Mouse (Mus musculus): Measurements from ENCODE around the gene 4931428F04Rik. TPM values are rescaled to one million over a fixed set of nuclear protein-coding genes. Genes with fewer than 3 reads are reported as not detected.

Gene 4931428F04Rik
- polyA plus RNA-seq, 1 experiment from 2014 or later: 50.8 TPM

GRCm38 (mm10) chr8:105304325-105305210 lies 14.9 kb upstream of the 4931428F04Rik start:
- 86% methylated on average over 9 of the region's 9 CpGs for WGBS
- DNase-seq (ENCODE audit: low spot score) (no peak), ATAC-seq (ENCODE audit: insufficient read depth, low FRiP score, low TSS enrichment) (0 out of 2 replicates have a peak, but pooled peaks have one; percentile 6)
- no peak overlapping the region for H3K4me3 ChIP-seq (ENCODE audit: low read depth, low read length)
- H3K36me3 ChIP-seq (ENCODE audit: control insufficient read depth, insufficient read depth, low read length): peaks cover 20% of the 10 kb centered on the region
- no peak overlapping the region for H3K9ac ChIP-seq (ENCODE audit: low read length)
- peaks cover 8% of the 10 kb centered on the region; the same call in 1 of the 2 replicates for H3K4me1 ChIP-seq (ENCODE audit: control insufficient read depth, insufficient read depth, low read length)
- no peak overlapping the region for H3K27ac ChIP-seq (ENCODE audit: low read depth, low read length)
- no peaks in the 10 kb centered on the region for H3K27me3 ChIP-seq (ENCODE audit: control insufficient read depth, insufficient read depth, low read length)
- no peak overlapping the region for H3K4me2 ChIP-seq (ENCODE audit: low read depth)
- H3K9me3 ChIP-seq (ENCODE audit: control insufficient read depth, low read length): no peaks in the 10 kb centered on the region

GRCm38 (mm10) chr8:105303874-105304273 lies 14.2 kb upstream of the 4931428F04Rik start:
- H3K4me2 ChIP-seq (ENCODE audit: low read depth): no peak overlapping the region
- no peak overlapping the region for H3K27ac ChIP-seq (ENCODE audit: low read depth, low read length)
- DNase-seq (ENCODE audit: low spot score) (no peak), ATAC-seq (ENCODE audit: insufficient read depth, low FRiP score, low TSS enrichment) (no peak)
- H3K36me3 ChIP-seq (ENCODE audit: control insufficient read depth, insufficient read depth, low read length): peaks cover 17% of the 10 kb centered on the region
- H3K27me3 ChIP-seq (ENCODE audit: control insufficient read depth, insufficient read depth, low read length): no peaks in the 10 kb centered on the region
- WGBS: 89% methylated on average over 8 of the region's 9 CpGs
- H3K4me3 ChIP-seq (ENCODE audit: low read depth, low read length): no peak overlapping the region
- H3K9me3 ChIP-seq (ENCODE audit: control insufficient read depth, low read length): no peaks in the 10 kb centered on the region
- H3K4me1 ChIP-seq (ENCODE audit: control insufficient read depth, insufficient read depth, low read length): peaks cover 9% of the 10 kb centered on the region
- no peak overlapping the region for H3K9ac ChIP-seq (ENCODE audit: low read length)

- no peaks in the 10 kb centered on the region for H3K27me3 ChIP-seq (ENCODE audit: control insufficient read depth, insufficient read depth, low read length)
- no peak for ATAC-seq (ENCODE audit: insufficient read depth, low FRiP score, low TSS enrichment)
- H3K4me1 ChIP-seq (ENCODE audit: control insufficient read depth, insufficient read depth, low read length): peaks cover 14% of the 10 kb centered on the region
- 89% methylated on average over 8 of the region's 8 CpGs for WGBS
- H3K4me2 ChIP-seq (ENCODE audit: low read depth): no peak overlapping the region
- no peak overlapping the region for H3K9ac ChIP-seq (ENCODE audit: low read length)
- H3K4me3 ChIP-seq (ENCODE audit: low read depth, low read length): no peak overlapping the region
- H3K9me3 ChIP-seq (ENCODE audit: control insufficient read depth, low read length): no peaks in the 10 kb centered on the region
- no peak for DNase-seq (ENCODE audit: low spot score)
- peaks cover 14% of the 10 kb centered on the region for H3K36me3 ChIP-seq (ENCODE audit: control insufficient read depth, insufficient read depth, low read length)
- no peak overlapping the region for H3K27ac ChIP-seq (ENCODE audit: low read depth, low read length)
Observed at GRCm38 (mm10) chr8:105303396-105303795, 13.7 kb upstream of the 4931428F04Rik start.

- H3K36me3 ChIP-seq (ENCODE audit: control insufficient read depth, insufficient read depth, low read length): peaks cover 11% of the 10 kb centered on the region
- no peaks in the 10 kb centered on the region for H3K27me3 ChIP-seq (ENCODE audit: control insufficient read depth, insufficient read depth, low read length)
- no peak overlapping the region for H3K9ac ChIP-seq (ENCODE audit: low read length)
- H3K4me2 ChIP-seq (ENCODE audit: low read depth): no peak overlapping the region
- no peak for DNase-seq (ENCODE audit: low spot score)
- no peak overlapping the region for H3K27ac ChIP-seq (ENCODE audit: low read depth, low read length)
- ATAC-seq (ENCODE audit: insufficient read depth, low FRiP score, low TSS enrichment): no peak
- no peaks in the 10 kb centered on the region for H3K9me3 ChIP-seq (ENCODE audit: control insufficient read depth, low read length)
- no peak overlapping the region for H3K4me3 ChIP-seq (ENCODE audit: low read depth, low read length)
- 94% methylated on average over 8 of the region's 8 CpGs for WGBS
- peaks cover 9% of the 10 kb centered on the region for H3K4me1 ChIP-seq (ENCODE audit: control insufficient read depth, insufficient read depth, low read length)
Observed at GRCm38 (mm10) chr8:105299962-105300361, 10.3 kb upstream of the 4931428F04Rik start.

- H3K4me2 ChIP-seq (ENCODE audit: low read depth): peak overlapping the region; percentile 97
- no peak for ATAC-seq (ENCODE audit: insufficient read depth, low FRiP score, low TSS enrichment)
- H3K27me3 ChIP-seq (ENCODE audit: control insufficient read depth, insufficient read depth, low read length): no peaks in the 10 kb centered on the region
- 61% methylated on average over 18 of the region's 18 CpGs for WGBS
- no peak overlapping the region for H3K27ac ChIP-seq (ENCODE audit: low read depth, low read length)
- DNase-seq (ENCODE audit: low spot score): no peak
- H3K9me3 ChIP-seq (ENCODE audit: control insufficient read depth, low read length): no peaks in the 10 kb centered on the region
- peaks cover 9% of the 10 kb centered on the region for H3K4me1 ChIP-seq (ENCODE audit: control insufficient read depth, insufficient read depth, low read length)
- peaks cover 11% of the 10 kb centered on the region for H3K36me3 ChIP-seq (ENCODE audit: control insufficient read depth, insufficient read depth, low read length)
- peak overlapping the region; percentile 88 for H3K9ac ChIP-seq (ENCODE audit: low read length)
- peak overlapping the region; percentile 97 for H3K4me3 ChIP-seq (ENCODE audit: low read depth, low read length)
Observed at GRCm38 (mm10) chr8:105298351-105299252, 8.9 kb upstream of the 4931428F04Rik start.

- peak; percentile 86 for ATAC-seq (ENCODE audit: insufficient read depth, low FRiP score, low TSS enrichment)
- H3K4me3 ChIP-seq (ENCODE audit: low read depth, low read length): peak within 1 kb of the TSS; percentile 97
- WGBS: under 1% methylated on average over 58 of the region's 58 CpGs
- H3K27ac ChIP-seq (ENCODE audit: low read depth, low read length): 0 out of 2 replicates have a peak within 1 kb of the TSS, but pooled peaks have one; percentile 21
- H3K4me2 ChIP-seq (ENCODE audit: low read depth): peak within 1 kb of the TSS; percentile 97
- H3K9ac ChIP-seq (ENCODE audit: low read length): peak within 1 kb of the TSS; percentile 88
- H3K4me1 ChIP-seq (ENCODE audit: control insufficient read depth, insufficient read depth, low read length): peaks cover 9% of the 10 kb centered on the region
- no peaks in the 10 kb centered on the region for H3K9me3 ChIP-seq (ENCODE audit: control insufficient read depth, low read length)
- DNase-seq (ENCODE audit: low spot score): peak; percentile 92
- peaks cover 9% of the 10 kb centered on the region for H3K36me3 ChIP-seq (ENCODE audit: control insufficient read depth, insufficient read depth, low read length)
- no peaks in the 10 kb centered on the region for H3K27me3 ChIP-seq (ENCODE audit: control insufficient read depth, insufficient read depth, low read length)
Observed at GRCm38 (mm10) chr8:105297511-105298192, 8.0 kb upstream of the 4931428F04Rik start, which contains the start of gene E2f4. Gene E2f4, plus strand, starts transcription at chr8:105297663.

GRCm38 (mm10) chr8:105295895-105296573 lies 6.4 kb upstream of the 4931428F04Rik start, which contains the start of gene Exoc3l:
Gene Exoc3l, minus strand, starts transcription at chr8:105296101.
- peaks cover 6% of the 10 kb centered on the region for H3K36me3 ChIP-seq (ENCODE audit: control insufficient read depth, insufficient read depth, low read length)
- no peaks in the 10 kb centered on the region for H3K9me3 ChIP-seq (ENCODE audit: control insufficient read depth, low read length)
- DNase-seq (ENCODE audit: low spot score): no peak
- peaks cover 9% of the 10 kb centered on the region for H3K4me1 ChIP-seq (ENCODE audit: control insufficient read depth, insufficient read depth, low read length)
- no peak for ATAC-seq (ENCODE audit: insufficient read depth, low FRiP score, low TSS enrichment)
- H3K4me3 ChIP-seq (ENCODE audit: low read depth, low read length): peak within 1 kb of the TSS; percentile 97; the same call in 1 of the 2 replicates
- WGBS: 60% methylated on average over 11 of the region's 11 CpGs
- no peak within 1 kb of the TSS for H3K9ac ChIP-seq (ENCODE audit: low read length)
- H3K4me2 ChIP-seq (ENCODE audit: low read depth): peak within 1 kb of the TSS; percentile 97; the same call in 1 of the 2 replicates
- H3K27ac ChIP-seq (ENCODE audit: low read depth, low read length): no peak within 1 kb of the TSS
- no peaks in the 10 kb centered on the region for H3K27me3 ChIP-seq (ENCODE audit: control insufficient read depth, insufficient read depth, low read length)
